Mouse (Mus musculus): ENCODE measurements at regions not wholly inside any gene's neighbourhood (a gene's known extent, or its start where the extent isn't known, plus 50 kb on each side); places are given as distances from the start of the nearest gene placed in this dataset.
A peak's percentile ranks its signal among the peaks of the same experiment; 100 is the strongest.

- no peak for DNase-seq (ENCODE audit: extremely low spot score in 1 of 2, low spot score in 1 of 2)
Measured at GRCm38 (mm10) chr2:149467801-149468200, 62.9 kb downstream of the Cst10 start.

GRCm38 (mm10) chr2:149472411-149472810, 67.6 kb downstream of the Cst10 start:
- DNase-seq (ENCODE audit: extremely low spot score in 1 of 2, low spot score in 1 of 2), result no peak

DNA sequence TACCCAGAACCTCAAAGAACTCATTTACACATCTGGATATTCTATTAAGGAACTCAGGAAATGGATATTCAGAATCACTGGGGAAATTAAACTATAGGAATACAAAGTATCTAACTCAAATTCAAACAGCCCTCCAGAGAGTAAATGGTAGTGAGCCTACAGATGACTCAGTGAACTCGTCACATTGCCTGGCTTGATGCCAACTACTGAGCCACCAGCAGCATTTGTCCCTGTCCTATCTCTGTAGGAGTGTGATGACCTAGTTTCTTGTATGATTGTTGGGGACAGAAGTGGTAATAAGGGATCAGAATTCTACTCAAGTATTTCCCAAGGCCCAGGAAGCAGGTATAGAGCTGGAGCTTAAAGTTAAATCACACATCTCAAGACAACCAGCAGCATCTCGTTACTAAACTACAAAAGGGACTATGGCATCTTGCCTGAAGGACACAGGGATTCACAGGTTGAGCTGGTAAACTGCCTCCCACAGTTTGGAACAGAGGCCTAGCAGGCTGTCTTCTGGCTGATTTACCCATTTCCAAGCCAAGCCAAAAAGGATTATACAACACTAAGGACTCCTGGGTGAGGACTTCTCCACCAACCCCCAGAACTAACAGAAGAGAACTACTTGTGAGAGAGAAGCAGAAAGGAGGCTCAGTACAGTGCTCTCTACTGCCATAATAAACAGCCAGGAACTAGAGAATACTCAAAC, 88.6 kb downstream of the Cst10 start:
- peak; percentile 17 to 63 for DNase-seq (ENCODE audit: extremely low spot score in 1 of 2, low spot score in 1 of 2)

- no peak for DNase-seq (ENCODE audit: extremely low spot score in 1 of 2, low spot score in 1 of 2)
Measured at GRCm38 (mm10) chr2:149512870-149513269, 108.0 kb downstream of the Cst10 start.

- DNase-seq (ENCODE audit: extremely low spot score in 1 of 2, low spot score in 1 of 2), result no peak
Measured at GRCm38 (mm10) chr2:149524424-149524823, 119.6 kb downstream of the Cst10 start.

DNA sequence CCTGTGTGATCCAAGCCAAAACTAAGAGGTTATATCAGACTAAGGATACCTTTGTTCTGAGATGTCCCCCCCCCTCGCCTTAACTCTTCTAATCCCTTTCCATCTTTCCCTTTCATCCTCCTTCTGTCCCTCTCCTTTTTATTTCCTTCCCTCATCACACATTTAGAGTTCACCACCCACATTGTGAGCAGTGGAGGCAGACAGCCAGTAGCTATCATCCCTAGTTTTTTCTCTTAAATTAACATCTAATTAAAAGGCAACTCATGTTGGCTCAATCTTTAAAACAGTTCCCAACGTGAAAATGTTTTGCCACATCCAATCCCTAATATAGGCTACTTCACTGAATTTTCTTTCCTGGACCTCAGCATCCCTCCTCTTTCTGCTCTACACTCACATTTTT, 138.0 kb downstream of the Cst10 start:
- DNase-seq (ENCODE audit: extremely low spot score in 1 of 2, low spot score in 1 of 2), result peak in 1 of 2 experiments; percentile 59

DNA sequence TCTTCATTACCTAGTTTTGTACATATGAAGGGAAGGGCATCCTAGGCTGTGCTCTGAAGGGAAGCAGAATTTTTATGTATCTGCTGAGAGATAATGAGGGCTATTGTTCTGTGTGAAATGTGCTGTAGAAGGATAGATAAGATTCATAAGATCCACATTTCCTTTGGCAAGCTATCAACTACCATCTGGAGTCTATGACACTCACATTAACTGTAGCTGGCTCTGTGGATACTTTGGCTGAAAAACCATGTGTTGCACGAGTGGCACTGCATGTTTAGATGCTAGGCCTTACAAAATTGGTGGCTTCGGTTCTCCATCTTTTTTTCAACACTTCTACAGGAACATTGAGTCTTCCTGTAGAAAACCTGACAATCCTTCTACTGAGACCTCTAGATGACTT, 140.9 kb downstream of the Cst10 start:
- DNase-seq (ENCODE audit: extremely low spot score in 1 of 2, low spot score in 1 of 2), result peak in 1 of 2 experiments; percentile 38

GRCm38 (mm10) chr2:149546639-149547200, 141.9 kb downstream of the Cst10 start:
- no peak for DNase-seq (ENCODE audit: extremely low spot score in 1 of 2, low spot score in 1 of 2)

DNA sequence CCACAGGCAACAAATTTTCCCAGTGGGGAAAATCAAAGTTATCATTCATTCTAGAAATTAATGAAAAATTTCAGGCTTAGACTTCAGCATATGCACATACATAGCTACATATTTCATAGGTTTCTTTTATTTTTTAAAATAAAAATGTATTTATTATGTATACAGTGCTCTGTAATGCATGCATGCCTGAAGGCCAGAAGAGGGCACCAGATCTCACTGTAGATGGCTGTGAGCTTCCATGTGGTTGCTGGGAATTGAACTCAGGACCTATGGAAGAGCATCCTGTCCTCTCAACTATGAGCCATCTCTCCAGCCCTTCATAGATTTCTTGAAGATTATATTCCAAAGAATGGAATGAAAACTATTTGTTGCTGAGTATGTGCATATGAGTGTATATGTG, 150.4 kb downstream of the Cst10 start:
- no peak for DNase-seq (ENCODE audit: extremely low spot score in 1 of 2, low spot score in 1 of 2)

- no peak for DNase-seq (ENCODE audit: extremely low spot score in 1 of 2, low spot score in 1 of 2)
Measured at GRCm38 (mm10) chr2:149573773-149574172, 168.9 kb downstream of the Cst10 start.

DNA sequence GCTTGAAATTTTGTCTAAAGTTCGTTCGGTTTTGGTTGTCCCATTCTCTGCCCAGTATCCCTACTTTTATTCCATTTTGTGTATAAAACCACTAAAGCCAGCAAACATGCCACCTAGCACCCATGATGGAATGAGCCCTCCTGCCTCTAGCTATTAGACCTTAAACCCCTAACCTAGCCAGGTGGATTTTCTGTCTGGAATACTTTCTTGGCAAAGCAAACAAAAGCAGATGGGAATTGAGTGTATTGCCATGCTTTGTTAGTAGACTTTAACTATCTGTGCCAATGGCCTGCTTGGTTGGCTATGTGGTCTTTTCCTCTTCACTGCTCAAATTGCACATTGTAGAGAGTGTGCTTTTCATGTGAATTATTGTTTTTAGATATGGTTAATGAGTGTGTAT, 197.7 kb downstream of the Cst10 start:
- no peak for DNase-seq (ENCODE audit: extremely low spot score in 1 of 2, low spot score in 1 of 2)

GRCm38 (mm10) chr2:149613381-149613780, 208.5 kb downstream of the Cst10 start:
- DNase-seq (ENCODE audit: extremely low spot score in 1 of 2, low spot score in 1 of 2), result no peak

DNA sequence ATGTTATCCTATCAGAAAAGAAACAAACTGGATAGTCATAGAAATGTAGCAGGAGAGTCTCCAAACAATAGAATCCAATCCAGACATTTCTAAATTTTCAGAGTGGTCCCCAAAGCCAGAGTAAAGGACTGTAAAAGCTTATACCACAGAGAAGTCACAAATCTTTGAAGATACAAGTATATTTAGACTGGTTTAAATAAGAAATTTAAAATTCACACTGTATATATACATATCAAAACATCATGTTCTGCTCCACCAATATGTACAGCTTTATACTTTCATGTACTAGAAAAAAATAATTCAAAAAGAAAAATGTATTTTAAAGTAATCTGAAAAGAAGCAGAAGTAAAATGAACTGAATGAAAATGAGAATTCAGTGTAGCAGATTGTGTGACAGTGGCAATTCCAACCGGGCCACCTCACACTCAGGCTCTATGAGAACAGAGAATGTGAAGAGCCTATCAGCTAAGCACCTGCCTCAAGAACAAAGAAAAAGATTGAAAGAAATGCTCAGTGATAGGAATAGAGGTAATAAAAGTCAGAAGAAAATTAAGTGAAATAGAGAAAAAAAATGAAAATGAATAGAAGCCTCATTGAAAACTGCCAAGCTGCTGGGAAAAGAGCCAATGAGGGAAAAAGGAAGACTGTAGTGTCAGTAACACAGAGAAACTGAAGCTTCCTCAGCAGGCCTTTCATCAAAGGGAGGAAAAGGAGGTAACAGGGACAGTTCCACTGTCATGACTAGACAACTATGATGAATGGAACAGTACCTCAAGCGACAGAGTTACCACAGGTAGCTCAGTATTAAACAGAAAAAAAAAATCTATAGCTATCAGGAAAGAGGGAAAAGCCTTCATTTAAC, 209.5 kb downstream of the Cst10 start:
- peak in 1 of 2 experiments; percentile 10 for DNase-seq (ENCODE audit: extremely low spot score in 1 of 2, low spot score in 1 of 2)

- DNase-seq (ENCODE audit: extremely low spot score in 1 of 2, low spot score in 1 of 2), result peak in 1 of 2 experiments; percentile 36
Measured at GRCm38 (mm10) chr2:149625626-149626025, 203.4 kb upstream of the Syndig1 start.

DNA sequence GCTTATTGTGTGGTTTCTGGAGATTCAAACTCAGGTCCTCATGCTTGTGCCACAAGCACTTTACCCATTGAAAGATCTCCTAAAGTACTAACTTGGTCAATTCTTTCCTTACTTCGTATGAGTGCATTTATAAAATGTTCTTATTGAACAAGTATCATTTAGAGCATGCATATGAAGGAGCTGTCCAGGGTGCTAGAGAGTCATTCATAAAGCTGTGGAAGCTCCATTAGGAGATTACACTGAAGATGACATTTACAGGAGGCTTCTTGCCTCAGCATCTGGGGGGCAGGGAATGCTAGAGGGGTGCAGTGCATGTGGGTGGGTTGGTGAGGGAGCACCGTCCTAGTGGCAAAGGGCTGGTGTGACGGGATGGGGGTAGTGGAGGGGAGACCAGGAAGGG, 187.8 kb upstream of the Syndig1 start:
- DNase-seq (ENCODE audit: extremely low spot score in 1 of 2, low spot score in 1 of 2), result no peak

GRCm38 (mm10) chr2:149651829-149652228, 177.2 kb upstream of the Syndig1 start:
- DNase-seq (ENCODE audit: extremely low spot score in 1 of 2, low spot score in 1 of 2), result peak in 1 of 2 experiments; percentile 26

GRCm38 (mm10) chr2:149661086-149661485, 167.9 kb upstream of the Syndig1 start:
- DNase-seq (ENCODE audit: extremely low spot score in 1 of 2, low spot score in 1 of 2), result no peak

- DNase-seq (ENCODE audit: extremely low spot score in 1 of 2, low spot score in 1 of 2), result peak; percentile 8 to 48
Measured at GRCm38 (mm10) chr2:149664377-149664776, 164.6 kb upstream of the Syndig1 start.

DNA sequence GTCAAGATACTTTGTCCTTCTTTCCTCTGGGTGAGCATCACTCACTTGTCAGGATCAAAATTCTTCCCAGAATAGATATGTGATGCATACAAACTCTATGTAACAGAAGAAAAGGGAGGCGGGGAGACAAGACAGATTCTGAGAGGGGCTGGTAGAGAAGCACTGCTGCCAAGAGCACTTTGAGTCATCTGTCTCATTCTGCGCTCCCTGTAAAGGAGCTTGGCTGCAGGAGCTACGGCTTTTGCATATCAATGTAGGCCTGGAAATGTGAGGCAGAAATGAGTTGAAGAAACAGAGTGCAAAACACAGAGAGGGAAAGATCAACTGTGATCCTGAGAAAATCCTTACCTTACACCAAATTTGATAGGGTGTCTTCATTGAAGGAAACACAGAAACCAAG, 162.6 kb upstream of the Syndig1 start:
- peak; percentile 42 to 77 for DNase-seq (ENCODE audit: extremely low spot score in 1 of 2, low spot score in 1 of 2)

GRCm38 (mm10) chr2:149671870-149672269, 157.1 kb upstream of the Syndig1 start:
- DNase-seq (ENCODE audit: extremely low spot score in 1 of 2, low spot score in 1 of 2), result no peak

- DNase-seq (ENCODE audit: extremely low spot score in 1 of 2, low spot score in 1 of 2), result peak in 1 of 2 experiments; percentile 30
Measured at GRCm38 (mm10) chr2:149679822-149680459, 149.1 kb upstream of the Syndig1 start.
